Mouse (Mus musculus): ENCODE data around the gene Bend6.

Gene Bend6

DNA sequence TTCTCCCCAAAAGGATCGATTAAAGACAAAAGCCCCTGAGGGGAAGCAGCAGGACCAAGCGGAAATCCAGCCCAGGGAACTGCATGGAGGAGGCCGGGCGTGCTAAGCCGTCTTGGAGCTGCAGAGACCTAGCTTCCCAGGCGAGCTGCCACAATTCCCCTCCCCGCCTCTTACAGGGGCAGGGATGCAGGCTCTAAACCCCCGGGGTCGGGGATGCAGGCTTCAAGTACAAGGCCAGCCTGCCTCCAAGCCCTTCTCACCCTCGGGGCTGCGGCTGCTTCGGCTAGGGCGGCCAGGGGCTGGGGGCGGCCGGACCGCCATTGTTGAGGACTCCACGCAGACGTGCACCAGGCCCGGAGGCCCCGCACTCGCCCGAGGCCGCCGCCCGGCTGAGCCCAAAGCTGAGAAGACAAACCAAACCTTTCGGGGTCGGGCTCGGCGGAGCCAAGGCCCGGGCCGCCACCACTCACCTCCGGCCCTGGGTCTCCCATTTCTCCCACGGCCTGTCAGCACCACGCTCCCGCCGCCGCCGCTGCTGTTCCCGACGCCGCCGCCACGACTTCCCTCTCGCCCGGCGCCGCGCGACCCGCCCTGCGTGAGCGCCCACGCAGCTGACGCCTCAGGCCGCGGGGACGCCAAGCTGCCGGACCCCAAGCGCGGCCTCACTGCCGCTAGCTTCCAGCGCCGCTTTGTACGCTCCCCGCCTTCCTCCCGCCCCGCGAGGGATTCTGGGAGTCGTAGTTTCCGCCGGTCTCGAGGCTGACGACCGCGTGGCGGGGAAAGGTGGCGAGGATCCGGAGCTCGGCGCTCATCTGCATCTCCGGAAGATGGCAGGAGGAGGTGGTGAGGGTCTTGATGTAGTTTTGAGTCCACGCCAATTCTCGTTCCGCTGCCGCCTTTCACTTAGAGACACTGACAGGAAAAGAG lies 93.5 kb downstream of the Bend6 start, which contains the start of gene Zfp451:
Gene Zfp451 (minus strand): TSS at position 728 of the 927 bp plus-strand sequence.
- in situ Hi-C loops (cut with MboI, MseI): loop anchor here (5.0 kb wide), 1 partner anchor 137 kb away; no protein-coding TSS in a partner anchor

DNA sequence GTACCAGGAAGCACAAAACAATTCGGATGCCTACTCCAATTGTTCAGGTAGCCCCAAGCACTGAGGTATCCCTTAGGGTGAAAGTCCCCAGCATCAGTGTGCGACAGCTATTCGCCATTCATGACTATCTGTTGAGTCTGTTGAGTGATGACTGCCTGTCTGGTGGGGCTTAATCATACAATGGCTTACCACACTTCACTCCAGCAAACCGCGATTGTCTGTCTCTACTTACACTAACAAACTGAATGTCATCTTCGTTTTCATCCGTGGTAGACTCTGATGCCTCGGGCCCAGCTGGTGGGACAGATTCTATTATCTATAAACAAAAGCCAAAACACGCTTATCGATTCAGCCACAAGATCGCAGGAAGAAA lies 94.1 kb downstream of the Bend6 start:
- in situ Hi-C loops (cut with MboI, MseI): loop anchor here (5.0 kb wide), 1 partner anchor 136 kb away; no protein-coding TSS in a partner anchor

DNA sequence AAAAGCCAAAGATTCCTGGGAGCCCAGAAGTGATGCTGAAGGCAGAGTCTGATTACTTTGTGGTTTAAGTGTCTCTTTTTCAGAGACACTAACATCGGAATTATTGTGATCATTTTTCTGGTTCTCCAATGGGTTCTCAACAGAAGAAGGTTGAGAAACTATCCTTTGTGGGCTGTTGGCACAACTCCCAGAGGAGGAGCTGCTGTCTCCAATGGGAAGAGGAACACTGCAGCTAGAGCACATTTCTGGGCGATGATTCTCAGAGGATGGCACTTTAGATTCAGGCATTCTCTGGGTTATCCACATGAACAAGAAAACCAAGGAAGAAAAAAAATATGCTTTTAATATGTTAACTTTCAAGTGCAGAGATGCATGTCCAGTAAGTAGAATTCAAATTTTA lies 104.3 kb downstream of the Bend6 start:
- in situ Hi-C loops (cut with MboI, MseI): no loop called here
